Mouse (Mus musculus) macrophage (primary cell): ENCODE results near the gene Bend7. TPM values are rescaled to one million over a fixed set of nuclear protein-coding genes. Genes with fewer than 3 reads are reported as not detected.

Experiments used
- H3K27ac ChIP-seq: fragments of 350-480 bp; formaldehyde crosslinking; 2 replicates; pipeline ENCODE4 v1.9.0; 2021
- H3K36me3 ChIP-seq: fragments of 350-480 bp; formaldehyde crosslinking; 2 replicates; pipeline ENCODE4 v1.9.0; 2021; ENCODE audit errors: inconsistent target
- H3K4me3 ChIP-seq: fragments of 350-480 bp; formaldehyde crosslinking; 2 replicates; pipeline ENCODE4 v1.9.0; 2021; ENCODE audit errors: inconsistent target
- H3K79me2 ChIP-seq: fragments of 350-480 bp; formaldehyde crosslinking; 2 replicates; pipeline ENCODE4 v1.9.0; 2021; ENCODE audit errors: inconsistent target
- WGBS: methylation state at CpG from one replicate; pipeline ENCODE4 v1.1.7; 2026; ENCODE audit warnings: inconsistent platforms; ENCODE audit not compliant: missing documents; 5-methylcytosine and 5-hydroxymethylcytosine counted together
- polyA plus RNA-seq: library from polyadenylated mRNA; stranded (reverse); fragments of 250-400 nt; gene quantifications from 3 replicates; pipeline ENCODE4 v1.2.4, GENCODE M21; 2018; ENCODE audit warnings: inconsistent platforms
- total RNA-seq, 78 experiments: library from RNA; depleted of rRNA; stranded (reverse); fragments of 250-400 nt; gene quantifications; 1 replicate in 9 of 78; 2 replicates in 24 of 78; 3 replicates in 43 of 78; 4 replicates in 2 of 78; pipeline ENCODE4 v1.2.4; 2018; ENCODE audit warnings: inconsistent platforms in 56 of 78

Gene Bend7
- total RNA-seq (2018; cell fraction: chromatin; rRNA removed), result 1 to 10 TPM in 7 of 26 experiments, under 1 TPM in 9, not detected in 10; 0.38 to 4.1 (median 0.85) TPM
- under 1 TPM in 23 of 26 experiments, not detected in 3; 0.07 to 0.62 (median 0.17) TPM for total RNA-seq (2018; cell fraction: cytosol; rRNA removed)
- 1 to 10 TPM in 3 of 26 experiments, under 1 TPM in 17, not detected in 6; 0.21 to 4.4 (median 0.60) TPM for total RNA-seq (2018; cell fraction: nucleus; rRNA removed)
- polyA plus RNA-seq, result 0.07 to 0.49 TPM (median 0.27 TPM) in 3 replicates

DNA sequence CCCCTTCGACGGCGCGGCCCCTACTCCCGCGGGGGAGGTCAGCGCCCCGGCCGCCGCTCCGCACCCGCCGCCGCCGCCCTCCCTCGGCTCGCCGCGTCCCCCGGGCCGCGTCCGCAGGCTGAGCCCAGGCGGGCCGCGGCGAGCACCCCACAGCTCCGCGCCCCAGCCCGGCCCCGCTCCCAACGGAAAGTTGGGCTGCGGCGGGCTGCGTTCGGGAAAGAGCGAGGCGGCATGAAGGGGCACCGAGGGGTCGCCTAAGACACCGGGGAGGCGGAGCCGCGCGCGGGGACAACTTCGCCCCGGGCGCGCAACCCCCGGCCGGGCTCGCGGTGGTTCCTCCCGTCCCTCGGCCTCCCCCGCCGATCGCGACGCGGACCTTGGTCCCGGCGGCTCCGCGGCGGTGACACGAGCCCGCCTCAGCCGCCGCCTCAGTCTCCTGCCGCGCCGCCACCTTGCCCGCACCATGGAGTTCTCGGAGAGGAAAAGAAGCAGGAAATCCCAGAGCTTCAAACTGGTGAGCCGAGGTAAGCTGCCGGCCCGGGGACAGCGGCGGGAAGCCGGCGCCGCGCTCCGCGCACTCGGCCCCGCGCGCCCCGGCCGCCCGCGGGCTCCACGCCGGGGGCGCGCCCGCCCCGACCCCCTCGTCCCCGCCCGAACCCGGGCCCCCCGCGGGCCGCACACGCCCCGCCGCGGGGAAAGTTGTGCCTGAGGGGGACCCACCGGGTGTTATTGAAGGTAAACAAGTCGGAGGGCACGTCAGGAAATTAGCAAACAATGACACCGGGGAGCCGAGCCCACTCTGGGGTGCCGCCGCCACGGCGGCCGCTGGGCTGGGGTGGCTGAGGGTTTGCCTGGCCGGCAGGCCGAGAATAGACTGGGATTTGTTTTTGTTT is at the start of gene Bend7:
Bend7 (plus strand) TSS at position 63 of the 893 bp plus-strand sequence.
- Histone ChIP-seq H3K36me3 (no peaks in the 10 kb centered on the region), H3K79me2 (no peaks in the 10 kb centered on the region), H3K27ac (no peak within 1 kb of the TSS), H3K4me3 (no peak within 1 kb of the TSS)
- 5% methylated on average over 72 of the region's 124 CpGs for WGBS

DNA sequence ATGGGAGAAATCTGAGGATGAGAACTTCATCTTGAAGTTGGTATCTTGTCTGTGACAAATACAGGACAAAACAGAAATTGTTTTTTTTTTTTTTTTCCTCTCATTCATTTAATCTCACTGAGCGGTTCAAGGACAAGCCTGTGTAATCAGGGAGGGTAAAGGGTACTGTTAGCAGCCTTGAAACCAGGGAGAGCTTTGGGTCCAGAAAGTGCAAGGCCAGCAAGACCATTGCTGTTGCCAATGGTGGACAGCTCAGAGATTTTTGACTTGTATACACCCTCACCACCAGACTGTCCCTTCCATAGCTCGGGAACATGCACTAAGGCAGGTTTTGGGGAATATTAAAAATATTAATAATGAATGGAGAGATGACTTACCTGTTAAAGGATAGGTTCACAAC is 49.0 kb upstream of the Bend7 start:
- H3K27ac ChIP-seq, result no peak overlapping the region
- no peak overlapping the region for H3K4me3 ChIP-seq
- H3K36me3 ChIP-seq, result no peaks in the 10 kb centered on the region
- no peaks in the 10 kb centered on the region for H3K79me2 ChIP-seq
- WGBS, result 85% methylated on average over 2 of the region's 2 CpGs

DNA sequence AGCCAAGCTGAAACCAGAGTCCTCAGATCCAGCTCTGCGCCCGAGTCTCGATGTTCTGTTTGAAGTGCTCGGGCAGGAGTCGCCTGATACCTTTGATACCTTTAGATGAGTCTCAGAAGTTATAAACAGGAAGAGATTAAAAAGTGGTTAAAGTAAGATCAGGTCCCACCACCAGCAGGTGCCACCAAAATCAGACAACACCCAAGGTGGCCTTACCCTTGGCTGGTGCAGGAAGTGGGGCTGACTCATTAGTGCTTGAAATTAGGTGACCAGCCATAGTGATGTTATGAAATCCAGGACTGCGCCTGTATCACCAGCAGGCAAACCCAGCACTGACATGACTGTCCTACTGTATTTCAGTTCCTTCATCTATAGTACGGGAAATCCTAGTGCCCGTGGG is 47.9 kb upstream of the Bend7 start:
- H3K27ac ChIP-seq, result no peak overlapping the region
- 84% methylated on average over 8 of the region's 8 CpGs for WGBS
- H3K79me2 ChIP-seq, result no peaks in the 10 kb centered on the region
- H3K36me3 ChIP-seq, result no peaks in the 10 kb centered on the region
- no peak overlapping the region for H3K4me3 ChIP-seq

DNA sequence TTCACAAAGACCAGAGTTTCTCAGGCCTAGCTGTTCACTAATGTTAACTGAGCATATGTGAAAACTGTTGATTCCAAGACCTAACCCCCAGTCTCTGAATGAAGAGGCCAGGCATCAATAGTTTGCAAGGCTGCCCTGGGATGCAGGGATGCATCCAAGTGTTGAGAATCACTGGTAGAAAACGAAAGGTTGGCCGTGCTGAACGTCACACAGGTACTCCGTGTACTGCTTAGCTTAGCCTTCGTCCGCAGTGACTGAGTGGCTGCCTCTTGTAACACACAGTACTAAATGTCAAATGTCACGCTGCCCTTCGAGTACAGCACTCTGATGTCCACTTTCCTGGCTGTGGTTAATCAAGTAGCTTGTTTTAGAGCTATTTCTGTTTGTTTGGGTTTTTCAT is 46.0 kb upstream of the Bend7 start:
- Histone ChIP-seq H3K79me2 (no peaks in the 10 kb centered on the region), H3K27ac (no peak overlapping the region), H3K36me3 (no peaks in the 10 kb centered on the region), H3K4me3 (no peak overlapping the region)
- WGBS, result 95% methylated on average over 8 of the region's 8 CpGs

DNA sequence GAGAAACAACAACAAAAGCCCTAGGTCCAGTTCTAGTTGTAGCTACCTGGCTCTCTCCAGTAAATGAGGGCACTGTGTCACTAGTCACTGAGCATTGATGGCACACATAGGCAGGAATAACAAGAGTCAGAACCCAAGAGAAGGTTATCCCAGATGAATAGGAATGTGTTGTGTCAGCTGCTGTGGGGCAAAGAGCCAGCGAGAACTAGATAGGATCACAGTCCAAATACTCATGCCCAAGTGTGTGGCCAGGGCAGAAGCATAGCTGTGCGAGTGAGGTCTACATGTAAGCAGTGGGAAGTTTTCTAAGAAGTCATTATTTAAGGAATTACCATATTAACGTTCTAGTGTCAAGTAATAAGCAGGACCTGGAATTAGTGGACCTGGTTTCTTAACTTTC is 37.7 kb upstream of the Bend7 start:
- H3K79me2 ChIP-seq, result no peaks in the 10 kb centered on the region
- H3K4me3 ChIP-seq, result no peak overlapping the region
- H3K36me3 ChIP-seq, result no peaks in the 10 kb centered on the region
- WGBS, result 82% methylated on average over 3 of the region's 3 CpGs
- no peak overlapping the region for H3K27ac ChIP-seq

DNA sequence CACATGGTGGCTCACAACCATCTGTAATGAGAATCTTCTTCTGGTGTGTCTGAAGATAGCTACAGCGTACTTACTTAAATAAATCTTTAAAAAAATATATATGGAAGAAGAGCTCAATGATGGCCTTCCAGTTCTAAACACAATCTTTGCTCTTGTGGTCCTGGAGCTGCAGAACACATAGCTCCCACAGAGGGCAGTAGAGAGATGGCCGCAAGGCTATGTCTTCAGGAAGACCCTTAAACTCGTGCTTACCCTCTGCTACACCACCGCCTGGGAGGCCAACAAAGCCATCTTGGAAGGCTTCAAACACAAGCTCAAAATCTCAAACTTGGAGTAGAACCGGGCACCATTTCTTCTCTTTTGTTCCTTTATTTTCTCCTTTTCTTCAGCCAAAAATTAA is 6.4 kb upstream of the Bend7 start:
- Histone ChIP-seq H3K4me3 (no peak overlapping the region), H3K27ac (no peak overlapping the region), H3K36me3 (no peaks in the 10 kb centered on the region), H3K79me2 (no peaks in the 10 kb centered on the region)
- WGBS, result 58% methylated on average over 5 of the region's 5 CpGs

DNA sequence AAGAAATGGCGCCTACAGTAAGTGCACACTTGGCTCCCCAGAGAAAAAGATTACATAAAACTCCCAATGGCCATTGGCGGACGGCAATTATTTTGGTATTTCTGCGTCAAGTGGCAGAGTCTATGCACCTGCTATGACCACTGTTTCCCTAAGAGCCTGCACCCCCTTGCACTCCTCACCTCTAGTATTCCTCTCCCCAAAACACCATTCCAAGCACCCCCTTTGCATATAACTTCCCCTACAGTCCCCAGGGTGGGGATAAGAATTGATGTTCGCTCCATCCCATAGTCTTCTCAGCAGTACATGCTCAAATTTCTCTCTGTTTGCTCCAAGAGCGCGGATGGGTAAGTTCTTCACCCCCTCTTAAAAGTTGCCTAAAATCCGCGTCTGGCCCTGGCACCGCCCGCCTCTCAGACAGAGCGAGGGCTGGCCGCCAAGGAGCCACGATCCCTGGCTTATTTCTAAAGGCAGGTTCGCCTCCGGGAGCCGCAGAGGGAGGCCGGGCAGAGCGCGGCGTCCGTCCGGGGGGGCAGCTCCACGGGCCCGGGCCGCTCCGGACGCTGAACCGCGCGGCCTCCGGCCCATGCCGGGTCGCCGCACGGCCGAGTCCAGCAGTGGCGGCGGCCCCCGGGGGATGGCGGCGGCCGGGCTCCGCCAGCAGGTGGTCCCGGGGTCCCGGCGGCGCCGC is 406 bp upstream of the Bend7 start:
- Histone ChIP-seq H3K79me2 (no peaks in the 10 kb centered on the region), H3K36me3 (no peaks in the 10 kb centered on the region), H3K27ac (no peak overlapping the region), H3K4me3 (no peak overlapping the region)
- 16% methylated on average over 25 of the region's 49 CpGs for WGBS

DNA sequence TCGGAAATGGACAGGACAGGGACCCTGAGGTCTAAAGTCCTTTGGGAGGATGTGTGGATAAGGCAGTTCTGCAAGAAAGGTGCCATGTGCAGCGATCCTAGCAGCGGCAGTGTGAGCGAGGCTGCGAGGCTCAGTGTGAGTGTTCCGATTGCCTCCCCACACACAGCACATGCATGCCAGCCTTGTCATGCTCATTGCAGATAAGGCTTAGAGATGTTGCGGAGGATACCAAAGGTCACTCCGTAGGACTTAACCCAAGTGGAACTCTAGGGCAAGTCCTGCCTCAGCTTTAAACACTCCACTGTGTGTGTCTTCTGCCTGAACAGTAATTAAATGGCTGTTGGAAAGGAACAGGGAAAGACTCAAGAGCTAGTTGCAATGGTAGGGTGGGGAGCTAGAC is 5.5 kb downstream of the Bend7 start:
- no peak overlapping the region for H3K4me3 ChIP-seq

DNA sequence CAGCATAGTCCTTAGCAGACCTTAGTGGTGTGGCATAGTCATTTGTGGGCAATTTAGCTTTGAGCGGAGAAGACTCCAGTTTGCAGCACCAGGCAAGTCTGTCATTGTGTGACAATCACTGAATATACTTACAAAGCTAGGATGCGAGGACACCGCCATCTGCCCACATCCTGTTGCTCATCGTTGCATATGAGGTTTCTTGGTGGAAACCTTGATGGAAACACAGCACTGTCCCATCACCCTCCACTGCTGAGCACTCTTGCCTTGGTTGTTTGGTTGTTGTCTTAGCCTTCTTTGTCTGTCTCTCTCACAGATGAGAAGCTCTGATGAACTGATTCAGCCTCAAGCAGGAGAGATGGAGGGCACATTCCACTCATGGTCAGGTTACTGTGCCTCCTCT is 12.5 kb downstream of the Bend7 start:
- Histone ChIP-seq H3K36me3 (no peaks in the 10 kb centered on the region), H3K79me2 (no peaks in the 10 kb centered on the region), H3K27ac (no peak overlapping the region), H3K4me3 (no peak overlapping the region)
- WGBS, result 62% methylated on average over 4 of the region's 4 CpGs

More for the DNA sequence above, 5.5 kb downstream of the Bend7 start:
- no peak overlapping the region for H3K27ac ChIP-seq
- WGBS, result 95% methylated on average over 8 of the region's 8 CpGs
- no peaks in the 10 kb centered on the region for H3K36me3 ChIP-seq
- no peaks in the 10 kb centered on the region for H3K79me2 ChIP-seq

DNA sequence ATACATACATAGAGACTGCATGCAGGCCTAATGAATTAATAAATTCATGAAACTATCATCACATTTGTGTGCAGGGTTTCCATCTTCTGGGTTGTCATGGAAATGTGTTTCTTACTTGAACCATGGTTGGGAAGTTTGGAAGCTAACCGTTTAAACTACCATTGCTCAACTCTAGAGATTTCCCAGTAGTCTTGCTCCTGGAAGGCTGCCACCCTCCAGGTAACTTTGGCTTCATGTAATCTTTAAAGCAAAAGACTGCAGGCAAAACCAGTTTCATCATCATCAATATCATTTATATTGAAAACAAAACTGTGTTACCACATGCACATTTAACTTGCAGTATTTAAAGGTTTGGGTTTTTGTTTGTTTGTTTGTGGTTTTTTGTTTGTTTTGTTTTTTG is 16.3 kb downstream of the Bend7 start:
- 87% methylated on average over 1 of the region's 1 CpGs for WGBS
- Histone ChIP-seq H3K79me2 (no peaks in the 10 kb centered on the region), H3K4me3 (no peak overlapping the region), H3K27ac (no peak overlapping the region), H3K36me3 (no peaks in the 10 kb centered on the region)

DNA sequence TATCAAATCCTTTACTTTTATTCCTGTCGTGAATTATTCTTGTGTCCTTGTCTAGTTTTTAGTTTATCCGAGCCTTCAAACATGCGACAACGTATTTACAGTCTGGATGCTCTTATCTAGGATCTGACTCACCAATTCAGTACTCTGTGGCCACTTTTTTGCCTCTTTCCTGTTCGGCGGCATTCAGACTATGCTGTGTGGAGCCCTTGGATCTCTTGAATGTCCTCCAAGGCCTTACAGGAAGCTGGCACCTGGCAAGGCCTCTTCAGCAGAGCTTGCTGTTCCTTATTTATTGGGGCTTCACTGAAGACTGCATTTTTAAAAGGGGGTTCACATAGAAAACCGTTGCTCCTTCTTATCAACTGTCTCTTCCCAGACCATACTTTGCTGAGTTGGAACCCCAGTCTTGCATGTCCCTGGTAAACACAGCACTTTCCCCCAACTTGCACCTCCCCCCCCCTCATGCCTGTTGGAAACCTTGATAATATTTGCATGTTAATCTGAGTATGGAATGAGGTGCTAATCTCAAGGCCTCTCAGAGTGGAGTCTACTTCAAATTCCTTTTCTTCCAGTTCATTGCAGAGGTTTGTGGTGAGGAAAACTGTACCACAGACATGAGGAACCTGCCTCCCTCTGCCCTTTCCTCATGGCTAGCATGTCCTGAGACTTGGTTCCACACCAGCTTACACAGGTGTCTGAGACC is 18.6 kb downstream of the Bend7 start:
- WGBS, result 40% methylated on average over 7 of the region's 7 CpGs

DNA sequence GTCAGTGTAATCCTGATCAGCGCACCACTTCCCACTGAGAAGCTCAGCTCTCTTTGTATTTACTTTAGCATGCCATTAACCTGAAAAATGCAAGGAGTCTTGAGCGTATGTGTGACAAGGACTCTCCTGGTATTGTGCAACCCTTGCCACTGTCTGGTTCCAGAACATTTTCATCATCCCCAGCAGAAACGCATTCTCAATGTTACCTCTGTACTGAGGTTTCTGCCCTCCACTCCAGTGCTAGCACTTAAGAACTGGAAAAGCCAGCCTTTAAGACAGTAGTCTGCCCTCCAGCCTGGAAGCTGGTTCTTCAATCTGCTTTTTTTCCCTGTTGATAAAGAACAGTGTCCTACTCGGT is 19.1 kb downstream of the Bend7 start:
- Histone ChIP-seq H3K36me3 (no peaks in the 10 kb centered on the region), H3K79me2 (no peaks in the 10 kb centered on the region), H3K4me3 (no peak overlapping the region), H3K27ac (no peak overlapping the region)
- WGBS, result 69% methylated on average over 4 of the region's 4 CpGs

More for the DNA sequence above, 18.6 kb downstream of the Bend7 start:
- no peaks in the 10 kb centered on the region for H3K36me3 ChIP-seq
- H3K4me3 ChIP-seq, result no peak overlapping the region
- no peak overlapping the region for H3K27ac ChIP-seq
- no peaks in the 10 kb centered on the region for H3K79me2 ChIP-seq

DNA sequence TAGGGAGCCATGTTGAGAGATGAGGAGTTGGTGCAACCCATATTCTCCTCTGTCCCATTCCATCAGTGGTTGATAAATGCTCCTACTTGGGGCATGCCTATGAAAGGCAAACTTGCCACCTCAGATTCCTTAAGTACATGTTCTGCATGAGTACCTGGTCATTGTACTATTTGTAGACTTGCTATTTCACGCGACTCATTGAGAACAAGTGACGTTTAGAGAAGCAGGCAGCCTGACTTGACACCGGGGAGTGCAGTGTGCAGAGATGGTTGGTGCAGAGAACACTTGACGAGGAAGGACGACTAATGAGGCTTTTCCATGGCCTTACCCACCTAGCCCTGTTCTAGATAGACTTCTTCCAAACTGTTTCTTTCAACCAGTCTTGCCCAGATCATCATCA is 34.3 kb downstream of the Bend7 start:
- WGBS, result 93% methylated on average over 6 of the region's 6 CpGs
- no peaks in the 10 kb centered on the region for H3K36me3 ChIP-seq
- no peak overlapping the region for H3K27ac ChIP-seq
- no peak overlapping the region for H3K4me3 ChIP-seq
- no peaks in the 10 kb centered on the region for H3K79me2 ChIP-seq

DNA sequence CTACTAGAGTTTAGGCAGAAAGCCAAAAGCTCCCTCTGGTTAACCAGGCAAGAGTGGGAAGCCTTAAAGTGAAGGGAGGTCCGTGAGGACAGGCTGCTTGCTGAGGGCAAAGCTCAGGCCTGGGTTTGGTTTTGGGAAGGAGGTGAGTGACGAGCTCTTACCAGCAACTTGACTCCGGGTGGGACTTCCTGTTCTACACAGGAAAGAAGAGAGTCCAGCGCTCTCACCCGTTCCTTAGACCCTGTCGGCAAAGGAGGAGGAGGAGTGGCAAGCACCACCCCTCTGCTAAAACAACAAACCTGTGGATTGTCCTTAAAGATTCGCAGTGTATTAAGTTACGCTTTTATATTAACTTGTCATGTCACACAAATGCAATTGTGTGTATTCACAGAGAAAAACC is 38.1 kb downstream of the Bend7 start:
- no peak overlapping the region for H3K27ac ChIP-seq
- no peak overlapping the region for H3K4me3 ChIP-seq

More for the DNA sequence above, 38.1 kb downstream of the Bend7 start:
- Histone ChIP-seq H3K36me3 (no peaks in the 10 kb centered on the region), H3K79me2 (no peaks in the 10 kb centered on the region)
- WGBS, result 71% methylated on average over 8 of the region's 8 CpGs
